Mouse (Mus musculus): Measurements from ENCODE around the gene Ppp1r2.
"Not testable (repeated sequence)": the region's sequence is repeated elsewhere in the genome, so short reads cannot be mapped to it uniquely, and the experiment has no call there.

DNA sequence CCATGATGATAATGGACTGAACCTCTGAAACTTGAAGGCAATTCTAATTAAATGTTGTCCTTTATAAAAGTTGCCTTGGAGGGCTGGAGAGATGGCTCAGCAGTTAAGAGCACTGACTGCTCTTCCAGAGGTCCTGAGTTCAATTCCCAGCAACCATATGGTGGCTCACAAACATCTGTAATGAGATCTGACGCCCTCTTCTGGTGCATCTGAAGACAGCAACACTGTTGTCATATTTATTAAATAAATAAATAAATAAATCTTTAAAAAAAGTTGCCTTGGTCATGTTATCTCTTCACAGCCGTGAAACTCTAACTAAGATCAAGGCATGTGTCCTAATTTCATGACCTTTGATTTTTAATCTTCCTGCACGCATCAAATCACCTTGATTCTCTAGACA is 44.6 kb upstream of the Ppp1r2 start:
- TF ChIP-seq CTCF (IDR thresholded peaks at IDR 0.05; ENCODE audit: insufficient read depth, low read length); POLR2A (IDR thresholded peaks at IDR 0.05; ENCODE audit: borderline replicate concordance, extremely low read depth, low read depth, low read length): not testable (repeated sequence)

All from lung, adult 2 months (tissue).